Mouse (Mus musculus): ENCODE data around the gene Morn1. TPM values are rescaled to one million over a fixed set of nuclear protein-coding genes. Genes with fewer than 3 reads are reported as not detected.

The Morn1 gene
- polyA plus RNA-seq, 1 experiment from 2014 or later = 2.1 TPM

- WGBS (ENCODE audit: insufficient replicate concordance) = 72% methylated on average over 3 of the region's 3 CpGs
- no peak overlapping the region for H3K9ac ChIP-seq
- H3K36me3 ChIP-seq = peaks cover 37% of the 10 kb centered on the region
- H3K9me3 ChIP-seq (replicated peaks) = no peaks in the 10 kb centered on the region
- no peak overlapping the region for H3K4me2 ChIP-seq
- H3K27me3 ChIP-seq (replicated peaks) = peaks cover 43% of the 10 kb centered on the region
- H3K27ac ChIP-seq = no peak overlapping the region
- no peak overlapping the region for H3K4me3 ChIP-seq
- no peak for ATAC-seq
- peaks cover 28% of the 10 kb centered on the region for H3K4me1 ChIP-seq
These were observed 67.2 kb downstream of the Morn1 start for GRCm38 (mm10) chr4:155153389-155154072.

- WGBS (ENCODE audit: insufficient replicate concordance) = 51% methylated on average over 11 of the region's 11 CpGs
- no peak for ATAC-seq
- H3K9me3 ChIP-seq (replicated peaks) = no peaks in the 10 kb centered on the region
- H3K36me3 ChIP-seq = peaks cover 51% of the 10 kb centered on the region
- H3K27me3 ChIP-seq (replicated peaks) = peaks cover 28% of the 10 kb centered on the region
- H3K9ac ChIP-seq = no peak overlapping the region
- H3K4me1 ChIP-seq = peaks cover 21% of the 10 kb centered on the region
- no peak overlapping the region for H3K27ac ChIP-seq
- no peak overlapping the region for H3K4me2 ChIP-seq
- no peak overlapping the region for H3K4me3 ChIP-seq
These were observed 68.6 kb downstream of the Morn1 start for GRCm38 (mm10) chr4:155154986-155155385.

- Histone ChIP-seq H3K9me3 (replicated peaks) (no peaks in the 10 kb centered on the region), H3K9ac (no peak overlapping the region), H3K27ac (no peak overlapping the region), H3K4me2 (no peak overlapping the region), H3K27me3 (replicated peaks) (peaks cover 11% of the 10 kb centered on the region), H3K4me1 (peaks cover 10% of the 10 kb centered on the region), H3K4me3 (no peak overlapping the region), H3K36me3 (peaks cover 51% of the 10 kb centered on the region)
- 89% methylated on average over 17 of the region's 17 CpGs for WGBS (ENCODE audit: insufficient replicate concordance)
- no peak for ATAC-seq
These were observed 70.4 kb downstream of the Morn1 start for GRCm38 (mm10) chr4:155156734-155157133.

- peaks cover 51% of the 10 kb centered on the region for H3K36me3 ChIP-seq
- H3K4me1 ChIP-seq = peaks cover 19% of the 10 kb centered on the region
- 85% methylated on average over 27 of the region's 27 CpGs for WGBS (ENCODE audit: insufficient replicate concordance)
- H3K4me3 ChIP-seq = no peak overlapping the region
- no peak for ATAC-seq
- H3K9ac ChIP-seq = no peak overlapping the region
- no peaks in the 10 kb centered on the region for H3K9me3 ChIP-seq (replicated peaks)
- H3K27me3 ChIP-seq (replicated peaks) = no peaks in the 10 kb centered on the region
- no peak overlapping the region for H3K4me2 ChIP-seq
- no peak overlapping the region for H3K27ac ChIP-seq
These were observed 71.6 kb downstream of the Morn1 start for GRCm38 (mm10) chr4:155157871-155158542.

GRCm38 (mm10) chr4:155158543-155158917 is 72.2 kb downstream of the Morn1 start:
- Histone ChIP-seq H3K36me3 (peaks cover 51% of the 10 kb centered on the region), H3K4me1 (peaks cover 25% of the 10 kb centered on the region), H3K27ac (no peak overlapping the region), H3K4me3 (no peak overlapping the region), H3K27me3 (replicated peaks) (no peaks in the 10 kb centered on the region), H3K4me2 (no peak overlapping the region), H3K9ac (no peak overlapping the region), H3K9me3 (replicated peaks) (no peaks in the 10 kb centered on the region)
- 78% methylated on average over 8 of the region's 8 CpGs for WGBS (ENCODE audit: insufficient replicate concordance)
- ATAC-seq = no peak

- peaks cover 4% of the 10 kb centered on the region; the same call in 1 of the 2 replicates for H3K9me3 ChIP-seq (replicated peaks)
- H3K36me3 ChIP-seq = peaks cover 23% of the 10 kb centered on the region
- 0 out of 2 replicates have a peak, but pooled peaks have one; percentile 1 for ATAC-seq
- H3K27ac ChIP-seq = peak overlapping the region; percentile 50
- peak overlapping the region; percentile 15 for H3K4me2 ChIP-seq
- no peak overlapping the region for H3K9ac ChIP-seq
- H3K4me1 ChIP-seq = peaks cover 46% of the 10 kb centered on the region
- H3K27me3 ChIP-seq (replicated peaks) = no peaks in the 10 kb centered on the region
- H3K4me3 ChIP-seq = no peak overlapping the region
- WGBS (ENCODE audit: insufficient replicate concordance) = 30% methylated on average over 7 of the region's 7 CpGs
These were observed 76.3 kb downstream of the Morn1 start for GRCm38 (mm10) chr4:155162433-155163319.

GRCm38 (mm10) chr4:155163320-155163651 is 76.9 kb downstream of the Morn1 start:
- H3K4me1 ChIP-seq = peaks cover 52% of the 10 kb centered on the region
- H3K4me2 ChIP-seq = peak overlapping the region; percentile 15
- ATAC-seq = peak; percentile 58
- peaks cover 4% of the 10 kb centered on the region; the same call in 1 of the 2 replicates for H3K9me3 ChIP-seq (replicated peaks)
- H3K9ac ChIP-seq = no peak overlapping the region
- H3K4me3 ChIP-seq = no peak overlapping the region
- peaks cover 17% of the 10 kb centered on the region for H3K36me3 ChIP-seq
- peak overlapping the region; percentile 50 for H3K27ac ChIP-seq
- H3K27me3 ChIP-seq (replicated peaks) = no peaks in the 10 kb centered on the region
- 15% methylated on average over 4 of the region's 4 CpGs for WGBS (ENCODE audit: insufficient replicate concordance)

GRCm38 (mm10) chr4:155163685-155164084 is 77.3 kb downstream of the Morn1 start:
- H3K9me3 ChIP-seq (replicated peaks) = peaks cover 4% of the 10 kb centered on the region; the same call in 1 of the 2 replicates
- peaks cover 13% of the 10 kb centered on the region for H3K36me3 ChIP-seq
- peak overlapping the region; percentile 50; the same call in 1 of the 2 replicates for H3K27ac ChIP-seq
- peak overlapping the region; percentile 15; the same call in 1 of the 2 replicates for H3K4me2 ChIP-seq
- peaks cover 55% of the 10 kb centered on the region for H3K4me1 ChIP-seq
- H3K27me3 ChIP-seq (replicated peaks) = no peaks in the 10 kb centered on the region
- no peak overlapping the region for H3K9ac ChIP-seq
- H3K4me3 ChIP-seq = no peak overlapping the region
- peak; percentile 17; the same call in 1 of the 2 replicates for ATAC-seq
- WGBS (ENCODE audit: insufficient replicate concordance) = 65% methylated on average over 8 of the region's 8 CpGs

GRCm38 (mm10) chr4:155164550-155164949 is 78.2 kb downstream of the Morn1 start:
- H3K4me2 ChIP-seq = no peak overlapping the region
- WGBS (ENCODE audit: insufficient replicate concordance) = 70% methylated on average over 6 of the region's 6 CpGs
- no peak overlapping the region for H3K4me3 ChIP-seq
- ATAC-seq = no peak
- peaks cover 4% of the 10 kb centered on the region for H3K36me3 ChIP-seq
- no peak overlapping the region for H3K9ac ChIP-seq
- no peak overlapping the region for H3K27ac ChIP-seq
- no peaks in the 10 kb centered on the region for H3K27me3 ChIP-seq (replicated peaks)
- H3K9me3 ChIP-seq (replicated peaks) = peaks cover 4% of the 10 kb centered on the region; the same call in 1 of the 2 replicates
- H3K4me1 ChIP-seq = peaks cover 55% of the 10 kb centered on the region

GRCm38 (mm10) chr4:155165861-155166260 is 79.5 kb downstream of the Morn1 start:
- no peak overlapping the region for H3K4me2 ChIP-seq
- H3K4me1 ChIP-seq = peaks cover 59% of the 10 kb centered on the region
- no peaks in the 10 kb centered on the region for H3K27me3 ChIP-seq (replicated peaks)
- no peak overlapping the region for H3K9ac ChIP-seq
- no peak overlapping the region for H3K4me3 ChIP-seq
- ATAC-seq = no peak
- H3K36me3 ChIP-seq = no peaks in the 10 kb centered on the region; the same call in 1 of the 2 replicates
- no peak overlapping the region for H3K27ac ChIP-seq
- peaks cover 4% of the 10 kb centered on the region; the same call in 1 of the 2 replicates for H3K9me3 ChIP-seq (replicated peaks)

- no peak overlapping the region for H3K9ac ChIP-seq
- no peak overlapping the region for H3K4me2 ChIP-seq
- H3K27me3 ChIP-seq (replicated peaks) = no peaks in the 10 kb centered on the region
- H3K9me3 ChIP-seq (replicated peaks) = peaks cover 4% of the 10 kb centered on the region; the same call in 1 of the 2 replicates
- peaks cover 60% of the 10 kb centered on the region for H3K4me1 ChIP-seq
- no peak overlapping the region for H3K4me3 ChIP-seq
- ATAC-seq = no peak
- no peak overlapping the region for H3K27ac ChIP-seq
- H3K36me3 ChIP-seq = no peaks in the 10 kb centered on the region; the same call in 1 of the 2 replicates
- 83% methylated on average over 8 of the region's 8 CpGs for WGBS (ENCODE audit: insufficient replicate concordance)
These were observed 82.5 kb downstream of the Morn1 start for GRCm38 (mm10) chr4:155168835-155169252.

Data from liver, embryonic 12.5 days (tissue).